Mouse (Mus musculus): ENCODE data around the gene Robo1. TPM values are rescaled to one million over a fixed set of nuclear protein-coding genes. Genes with fewer than 3 reads are reported as not detected.

Robo1 gene
- polyA plus RNA-seq, 1 experiment from 2014 or later, result 66.9 TPM

GRCm38 (mm10) chr16:73016801-73017200, 708.7 kb downstream of the Robo1 start:
- Histone ChIP-seq H3K4me1 (no peaks in the 10 kb centered on the region), H3K27me3 (replicated peaks) (no peaks in the 10 kb centered on the region), H3K36me3 (replicated peaks) (0 out of 2 replicates have a peak, but pooled peaks cover 7% of the 10 kb centered on the region), H3K4me2 (no peak overlapping the region), H3K27ac (no peak overlapping the region), H3K4me3 (no peak overlapping the region), H3K9ac (no peak overlapping the region), H3K9me3 (no peaks in the 10 kb centered on the region)
- 69% methylated on average over 7 of the region's 7 CpGs for WGBS
- no peak for ATAC-seq (replicated peaks)

- H3K36me3 ChIP-seq (replicated peaks), result no peaks in the 10 kb centered on the region; the same call in 1 of the 2 replicates
- H3K27me3 ChIP-seq (replicated peaks), result no peaks in the 10 kb centered on the region
- WGBS, result 93% methylated on average over 13 of the region's 13 CpGs
- no peak overlapping the region for H3K4me3 ChIP-seq
- no peaks in the 10 kb centered on the region for H3K9me3 ChIP-seq
- no peak overlapping the region for H3K9ac ChIP-seq
- no peak for ATAC-seq (replicated peaks)
- H3K27ac ChIP-seq, result no peak overlapping the region
- H3K4me2 ChIP-seq, result no peak overlapping the region
- H3K4me1 ChIP-seq, result peaks cover 4% of the 10 kb centered on the region; the same call in 1 of the 2 replicates
Measured at GRCm38 (mm10) chr16:73024326-73024725, 716.2 kb downstream of the Robo1 start.

GRCm38 (mm10) chr16:73027692-73028091, 719.6 kb downstream of the Robo1 start:
- no peak for ATAC-seq (replicated peaks)
- H3K36me3 ChIP-seq (replicated peaks), result no peaks in the 10 kb centered on the region; the same call in 1 of the 2 replicates
- no peak overlapping the region for H3K27ac ChIP-seq
- H3K4me2 ChIP-seq, result no peak overlapping the region
- no peak overlapping the region for H3K4me3 ChIP-seq
- no peaks in the 10 kb centered on the region for H3K9me3 ChIP-seq
- no peak overlapping the region for H3K9ac ChIP-seq
- 73% methylated on average over 14 of the region's 14 CpGs for WGBS
- H3K4me1 ChIP-seq, result peaks cover 4% of the 10 kb centered on the region; the same call in 1 of the 2 replicates
- H3K27me3 ChIP-seq (replicated peaks), result no peaks in the 10 kb centered on the region

- peaks cover 4% of the 10 kb centered on the region; the same call in 1 of the 2 replicates for H3K4me1 ChIP-seq
- no peak overlapping the region for H3K4me2 ChIP-seq
- H3K9me3 ChIP-seq, result no peaks in the 10 kb centered on the region
- H3K36me3 ChIP-seq (replicated peaks), result peaks cover 4% of the 10 kb centered on the region; the same call in 1 of the 2 replicates
- WGBS, result 66% methylated on average over 4 of the region's 4 CpGs
- H3K4me3 ChIP-seq, result no peak overlapping the region
- no peaks in the 10 kb centered on the region for H3K27me3 ChIP-seq (replicated peaks)
- no peak overlapping the region for H3K9ac ChIP-seq
- no peak for ATAC-seq (replicated peaks)
- H3K27ac ChIP-seq, result no peak overlapping the region
Measured at GRCm38 (mm10) chr16:73030999-73031398, 722.9 kb downstream of the Robo1 start.

- Histone ChIP-seq H3K27ac (no peak overlapping the region), H3K9me3 (no peaks in the 10 kb centered on the region), H3K9ac (no peak overlapping the region), H3K36me3 (replicated peaks) (peaks cover 10% of the 10 kb centered on the region), H3K4me3 (no peak overlapping the region), H3K27me3 (replicated peaks) (no peaks in the 10 kb centered on the region), H3K4me2 (no peak overlapping the region), H3K4me1 (no peaks in the 10 kb centered on the region)
- WGBS, result 83% methylated on average over 20 of the region's 20 CpGs
- ATAC-seq (replicated peaks), result no peak
Measured at GRCm38 (mm10) chr16:73035210-73035985, 727.3 kb downstream of the Robo1 start.

GRCm38 (mm10) chr16:73038552-73038951, 730.4 kb downstream of the Robo1 start:
- peaks cover 14% of the 10 kb centered on the region for H3K36me3 ChIP-seq (replicated peaks)
- H3K27me3 ChIP-seq (replicated peaks), result no peaks in the 10 kb centered on the region
- no peaks in the 10 kb centered on the region for H3K4me1 ChIP-seq
- 53% methylated on average over 7 of the region's 7 CpGs for WGBS
- no peak overlapping the region for H3K4me2 ChIP-seq
- no peak overlapping the region for H3K27ac ChIP-seq
- no peak overlapping the region for H3K4me3 ChIP-seq
- no peak for ATAC-seq (replicated peaks)
- H3K9ac ChIP-seq, result no peak overlapping the region
- H3K9me3 ChIP-seq, result no peaks in the 10 kb centered on the region

- no peak overlapping the region for H3K4me2 ChIP-seq
- H3K4me3 ChIP-seq, result no peak overlapping the region
- H3K27me3 ChIP-seq (replicated peaks), result no peaks in the 10 kb centered on the region
- H3K27ac ChIP-seq, result no peak overlapping the region
- H3K9ac ChIP-seq, result no peak overlapping the region
- no peaks in the 10 kb centered on the region for H3K4me1 ChIP-seq
- ATAC-seq (replicated peaks), result no peak
- no peaks in the 10 kb centered on the region for H3K9me3 ChIP-seq
- H3K36me3 ChIP-seq (replicated peaks), result no peaks in the 10 kb centered on the region
- WGBS, result 91% methylated on average over 3 of the region's 3 CpGs
Measured at GRCm38 (mm10) chr16:73062461-73062860, 754.4 kb downstream of the Robo1 start.

- WGBS, result 90% methylated on average over 7 of the region's 7 CpGs
Measured at GRCm38 (mm10) chr16:73067782-73068181, 759.7 kb downstream of the Robo1 start.

GRCm38 (mm10) chr16:73072047-73072446, 763.9 kb downstream of the Robo1 start:
- H3K27ac ChIP-seq, result no peak overlapping the region
- H3K4me3 ChIP-seq, result no peak overlapping the region
- H3K4me2 ChIP-seq, result no peak overlapping the region
- no peak overlapping the region for H3K9ac ChIP-seq
- no peaks in the 10 kb centered on the region for H3K36me3 ChIP-seq (replicated peaks)
- WGBS, result 94% methylated on average over 3 of the region's 3 CpGs
- no peaks in the 10 kb centered on the region for H3K9me3 ChIP-seq
- no peaks in the 10 kb centered on the region for H3K27me3 ChIP-seq (replicated peaks)
- ATAC-seq (replicated peaks), result no peak
- no peaks in the 10 kb centered on the region for H3K4me1 ChIP-seq

More at GRCm38 (mm10) chr16:73067782-73068181, 759.7 kb downstream of the Robo1 start:
- Histone ChIP-seq H3K4me2 (no peak overlapping the region), H3K4me3 (no peak overlapping the region), H3K4me1 (no peaks in the 10 kb centered on the region), H3K9me3 (no peaks in the 10 kb centered on the region), H3K27me3 (replicated peaks) (no peaks in the 10 kb centered on the region), H3K36me3 (replicated peaks) (no peaks in the 10 kb centered on the region), H3K27ac (no peak overlapping the region), H3K9ac (no peak overlapping the region)
- no peak for ATAC-seq (replicated peaks)

- Histone ChIP-seq H3K27ac (no peak overlapping the region), H3K9me3 (no peaks in the 10 kb centered on the region), H3K4me3 (no peak overlapping the region), H3K4me1 (no peaks in the 10 kb centered on the region), H3K9ac (no peak overlapping the region), H3K27me3 (replicated peaks) (no peaks in the 10 kb centered on the region), H3K36me3 (replicated peaks) (no peaks in the 10 kb centered on the region), H3K4me2 (no peak overlapping the region)
- WGBS, result 97% methylated on average over 6 of the region's 6 CpGs
- ATAC-seq (replicated peaks), result no peak
Measured at GRCm38 (mm10) chr16:73072883-73073282, 764.8 kb downstream of the Robo1 start.

GRCm38 (mm10) chr16:73082420-73082819, 774.3 kb downstream of the Robo1 start:
- Histone ChIP-seq H3K36me3 (replicated peaks) (no peaks in the 10 kb centered on the region), H3K27me3 (replicated peaks) (no peaks in the 10 kb centered on the region), H3K9me3 (no peaks in the 10 kb centered on the region), H3K9ac (no peak overlapping the region), H3K4me2 (no peak overlapping the region), H3K27ac (no peak overlapping the region), H3K4me1 (no peaks in the 10 kb centered on the region), H3K4me3 (no peak overlapping the region)
- no peak for ATAC-seq (replicated peaks)
- 66% methylated on average over 4 of the region's 4 CpGs for WGBS

- no peak overlapping the region for H3K27ac ChIP-seq
- no peaks in the 10 kb centered on the region for H3K4me1 ChIP-seq
- no peak for ATAC-seq (replicated peaks)
- no peaks in the 10 kb centered on the region for H3K9me3 ChIP-seq
- no peaks in the 10 kb centered on the region for H3K27me3 ChIP-seq (replicated peaks)
- no peak overlapping the region for H3K9ac ChIP-seq
- H3K4me2 ChIP-seq, result no peak overlapping the region
- H3K36me3 ChIP-seq (replicated peaks), result no peaks in the 10 kb centered on the region
- H3K4me3 ChIP-seq, result no peak overlapping the region
- 92% methylated on average over 2 of the region's 2 CpGs for WGBS
Measured at GRCm38 (mm10) chr16:73083077-73083476, 775.0 kb downstream of the Robo1 start.

All from midbrain, embryonic 15.5 days (tissue).